Mouse (Mus musculus) MEL (cell line): Measurements from ENCODE around the gene Dock3.

ENCODE experiments used
- CTCF ChIP-seq, 3 experiments: IDR thresholded peaks in 2 of 3; conservative IDR thresholded peaks in 1 of 3; 2 replicates each; pipeline ENCODE4 v1.5.1; 2011 to 2012; ENCODE audit warnings: low read length in 3 of 3, low read depth in 2 of 3, mild to moderate bottlenecking in 2 of 3, improper control_type of control experiment in 1 of 3, inconsistent platforms in 1 of 3, mixed read lengths in 1 of 3, moderate library complexity in 1 of 3; ENCODE audit not compliant: control insufficient read depth in 1 of 3, insufficient read depth in 1 of 3, poor library complexity in 1 of 3, severe bottlenecking in 1 of 3
- EP300 ChIP-seq, 2 experiments: IDR thresholded peaks; 2 replicates each; pipeline ENCODE4 v1.6.1; 2011; ENCODE audit warnings: improper control_type of control experiment in 2 of 2, low read length in 2 of 2, low read depth in 1 of 2, mild to moderate bottlenecking in 1 of 2
- JUND ChIP-seq: IDR thresholded peaks from 2 replicates; pipeline ENCODE4 v1.6.1; 2011; ENCODE audit warnings: low read depth, mild to moderate bottlenecking, improper control_type of control experiment, low read length
- MAFK ChIP-seq: IDR thresholded peaks from 2 replicates; pipeline ENCODE4 v1.6.1; 2011; ENCODE audit warnings: low read depth, mild to moderate bottlenecking, low read length, improper control_type of control experiment, borderline replicate concordance
- MAX ChIP-seq: IDR thresholded peaks from 2 replicates; pipeline ENCODE4 v1.6.1; 2011; ENCODE audit warnings: low read length, improper control_type of control experiment
- NELFE ChIP-seq: IDR thresholded peaks from 2 replicates; pipeline ENCODE4 v1.6.1; 2011; ENCODE audit warnings: low read depth, low read length, improper control_type of control experiment
- POLR2A ChIP-seq, 2 experiments: IDR thresholded peaks; 2 replicates each; pipeline ENCODE4 v1.6.1; 2011 to 2012; ENCODE audit warnings: low read length in 2 of 2, mild to moderate bottlenecking in 2 of 2, control low read depth in 1 of 2, improper control_type of control experiment in 1 of 2, low read depth in 1 of 2, moderate library complexity in 1 of 2; ENCODE audit not compliant: control insufficient read depth in 1 of 2, insufficient read depth in 1 of 2, poor library complexity in 1 of 2
- RCOR1 ChIP-seq: IDR thresholded peaks from 2 replicates; pipeline ENCODE4 v1.6.1; 2012; ENCODE audit warnings: low read depth, mild to moderate bottlenecking, inconsistent platforms, low read length, improper control_type of control experiment
- UBTF ChIP-seq: IDR thresholded peaks from 2 replicates; pipeline ENCODE4 v1.6.1; 2012; ENCODE audit warnings: low read depth, mild to moderate bottlenecking, inconsistent platforms, low read length, improper control_type of control experiment, moderate library complexity, borderline replicate concordance; ENCODE audit not compliant: insufficient read depth
- USF2 ChIP-seq, 2 experiments: IDR thresholded peaks; 2 replicates each; pipeline ENCODE4 v1.6.1; 2011 to 2012; ENCODE audit warnings: improper control_type of control experiment in 2 of 2, low read length in 2 of 2, borderline replicate concordance in 1 of 2, inconsistent platforms in 1 of 2, low read depth in 1 of 2, mild to moderate bottlenecking in 1 of 2; ENCODE audit not compliant: insufficient read depth in 1 of 2
- ZNF384 ChIP-seq: IDR thresholded peaks from 2 replicates; pipeline ENCODE4 v1.6.1; 2012; ENCODE audit warnings: low read depth, mild to moderate bottlenecking, inconsistent platforms, low read length, improper control_type of control experiment

DNA sequence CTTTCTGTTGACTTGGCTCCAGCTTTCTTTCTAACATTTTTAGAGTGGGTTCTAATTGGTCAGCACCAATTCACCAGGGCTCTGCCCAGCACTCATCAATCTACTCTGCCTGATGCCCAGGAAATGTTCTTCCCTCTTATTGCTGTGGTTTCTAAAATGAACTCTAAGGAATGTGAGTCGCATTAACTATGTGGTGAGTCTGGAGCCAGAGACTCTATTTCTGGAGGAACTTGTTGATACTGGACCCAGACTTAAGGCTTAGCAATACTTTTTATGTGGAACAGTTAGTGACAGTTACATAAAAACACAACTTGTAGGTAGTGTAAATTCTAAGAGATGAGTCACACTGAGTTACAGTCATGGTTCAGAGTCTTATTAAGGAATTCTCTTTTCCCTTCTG, 296.7 kb downstream of the Dock3 start:
- no peak for TF ChIP-seq POLR2A (IDR thresholded peaks at IDR 0.05; ENCODE audit: control insufficient read depth in 1 of 2, insufficient read depth in 1 of 2, low read depth in 1 of 2, low read length in 2 of 2, poor library complexity in 1 of 2)
- no peak for TF ChIP-seq ZNF384
- TF ChIP-seq JUND: no peak
- TF ChIP-seq EP300 (IDR thresholded peaks at IDR 0.05; ENCODE audit: low read depth in 1 of 2, low read length in 2 of 2): no peak
- TF ChIP-seq CTCF (IDR thresholded peaks at IDR 0.05 in 2 of 3, conservative IDR thresholded peaks at IDR 0.05 in 1 of 3; ENCODE audit: control insufficient read depth in 1 of 3, insufficient read depth in 1 of 3, low read depth in 2 of 3, low read length in 3 of 3, poor library complexity in 1 of 3, severe bottlenecking in 1 of 3): no peak
- TF ChIP-seq RCOR1: no peak
- no peak for TF ChIP-seq USF2 (IDR thresholded peaks at IDR 0.05; ENCODE audit: borderline replicate concordance in 1 of 2, insufficient read depth in 1 of 2, low read depth in 1 of 2, low read length in 2 of 2)
- TF ChIP-seq NELFE: no peak
- no peak for TF ChIP-seq UBTF
- TF ChIP-seq MAX: no peak
- no peak for TF ChIP-seq MAFK
